Mouse (Mus musculus) liver, adult 2 months (tissue): ENCODE measurements around the gene Endou.

Source experiments
- CTCF ChIP-seq: fragments of 200-500 bp; IDR thresholded peaks from 2 replicates; pipeline ENCODE4 v1.5.1; 2011; ENCODE audit warnings: low read depth, low read length, control low read depth
- POLR2A ChIP-seq: fragments of 200-500 bp; IDR thresholded peaks from 2 replicates; pipeline ENCODE4 v1.6.1; 2011; ENCODE audit warnings: low read length, control low read depth; ENCODE audit not compliant: insufficient read depth; ENCODE audit errors: extremely low read depth

DNA sequence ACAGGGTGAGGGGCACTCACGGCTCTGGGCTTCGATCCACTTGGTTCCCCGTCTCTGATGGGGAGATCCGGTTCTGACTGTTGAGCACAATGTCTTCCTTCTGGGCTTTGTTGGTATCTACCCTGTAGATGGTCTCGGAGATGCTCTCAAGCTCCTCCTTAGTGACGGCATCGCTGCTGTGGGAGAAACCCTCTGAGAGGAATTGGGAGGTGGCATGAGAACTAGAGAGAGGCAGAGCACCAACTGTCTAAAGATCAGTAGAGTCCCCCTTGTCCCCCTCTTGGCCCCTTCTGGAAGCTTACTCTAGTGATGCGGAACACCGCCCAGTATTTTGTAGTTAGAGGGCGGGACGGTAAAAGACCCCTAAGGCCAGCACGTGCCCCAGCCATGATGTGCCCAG lies 11.6 kb downstream of the Endou start:
- no peak for TF ChIP-seq CTCF
- TF ChIP-seq POLR2A: no peak
